Mouse (Mus musculus) retina, postnatal 7 days (tissue): ENCODE results near the gene Alg2.

Experiments used
- DNase-seq: peaks from one replicate; pipeline ENCODE4 v3.0.0-alpha.2; 2012; ENCODE audit warnings: low read depth, low spot score

Alg2 gene

DNA sequence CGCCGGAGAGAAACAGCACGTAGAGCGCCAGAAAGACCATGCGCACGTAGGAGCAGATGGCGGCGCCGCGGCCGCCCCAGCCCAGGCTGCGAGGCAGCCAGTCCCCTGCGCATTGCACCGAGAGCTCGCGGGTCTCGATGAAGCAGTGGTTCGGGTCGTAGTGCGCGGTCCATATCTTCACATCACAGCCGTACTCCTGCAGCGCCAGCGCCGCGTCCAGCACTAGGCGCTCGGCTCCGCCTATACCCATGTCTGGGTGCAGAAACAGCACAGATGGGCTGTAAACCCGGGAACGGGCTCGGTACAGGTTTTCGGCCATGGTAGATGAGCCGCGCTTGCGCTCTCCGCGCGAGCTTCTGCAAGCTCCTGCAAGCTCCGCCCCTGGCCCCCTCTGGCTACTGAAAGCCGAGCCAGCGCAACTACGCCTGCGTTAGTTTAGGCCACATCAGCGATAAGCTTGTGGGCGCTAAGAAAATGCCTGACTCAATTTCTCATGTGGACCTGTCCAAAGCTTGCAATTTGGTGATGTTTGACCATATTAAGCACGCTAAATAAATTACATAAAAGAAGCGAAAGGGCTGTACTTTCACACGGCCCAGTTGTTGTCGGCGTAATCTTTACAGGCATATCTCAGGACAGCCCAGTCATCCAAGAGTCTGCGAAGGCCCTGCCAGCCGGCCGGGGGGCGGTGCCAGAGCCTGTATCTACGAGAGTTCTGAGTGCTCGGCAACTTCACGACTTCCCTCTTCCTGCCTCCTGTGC is at the start of gene Alg2, which contains the start of gene Sec61b:
Alg2 (minus strand) TSS at position 366 of the 762 bp plus-strand sequence.
Sec61b (plus strand) TSS at position 691 of the 762 bp plus-strand sequence.
- DNase-seq: peak; percentile 97

DNA sequence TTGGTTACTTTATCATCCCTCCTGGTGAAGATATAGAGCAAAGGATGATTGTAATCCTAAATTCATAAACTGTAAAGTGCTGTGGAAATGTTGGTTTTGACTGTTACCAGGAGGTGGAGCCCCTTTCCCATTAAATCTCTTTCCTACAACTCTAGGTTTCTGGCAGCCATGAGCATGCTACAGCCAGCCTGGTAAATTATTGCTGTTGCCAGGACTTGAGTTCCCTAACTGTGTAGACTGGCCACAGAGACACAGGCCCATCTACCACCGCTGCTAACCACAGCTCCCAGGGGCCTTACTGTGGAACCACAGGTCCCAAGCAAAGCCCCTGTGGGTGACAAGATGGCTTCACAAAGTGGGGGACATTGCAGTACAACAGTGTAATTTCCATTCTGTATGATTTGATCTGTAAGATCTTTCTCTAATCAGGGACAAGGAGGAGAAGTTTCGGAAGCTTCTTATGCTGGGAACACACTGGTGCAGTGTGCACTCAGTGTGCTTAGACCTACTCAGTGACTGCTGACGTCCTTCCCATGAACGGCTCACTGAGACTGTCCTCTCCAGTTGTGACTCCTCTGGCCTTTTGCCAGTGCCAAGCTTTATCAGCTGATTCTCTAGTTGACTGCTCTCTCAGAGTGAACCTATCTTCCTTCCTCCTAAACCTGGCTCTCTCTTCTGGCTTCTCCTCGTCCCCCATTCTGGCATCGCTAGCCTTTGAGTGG is 47.9 kb upstream of the Alg2 start:
- DNase-seq: no peak

DNA sequence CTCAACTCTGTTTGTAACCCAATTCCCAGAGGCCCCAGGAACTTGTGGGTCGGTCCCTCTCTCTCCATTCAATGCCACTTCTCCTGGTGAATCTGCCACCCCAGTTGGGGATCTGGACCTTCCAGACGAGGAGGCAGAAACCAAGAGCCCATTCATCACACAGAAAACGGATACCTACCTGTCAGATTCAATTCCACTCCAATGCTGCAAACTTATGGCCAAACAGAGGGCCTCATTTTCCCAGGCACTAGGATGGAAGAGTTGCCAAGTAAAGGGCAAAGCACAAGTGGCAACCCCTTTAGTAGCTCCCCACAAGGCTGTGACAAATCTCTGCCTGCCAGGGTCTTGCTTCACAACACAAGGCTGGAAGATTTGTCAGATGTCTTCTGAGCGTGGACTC is 45.9 kb upstream of the Alg2 start:
- no peak for DNase-seq

DNA sequence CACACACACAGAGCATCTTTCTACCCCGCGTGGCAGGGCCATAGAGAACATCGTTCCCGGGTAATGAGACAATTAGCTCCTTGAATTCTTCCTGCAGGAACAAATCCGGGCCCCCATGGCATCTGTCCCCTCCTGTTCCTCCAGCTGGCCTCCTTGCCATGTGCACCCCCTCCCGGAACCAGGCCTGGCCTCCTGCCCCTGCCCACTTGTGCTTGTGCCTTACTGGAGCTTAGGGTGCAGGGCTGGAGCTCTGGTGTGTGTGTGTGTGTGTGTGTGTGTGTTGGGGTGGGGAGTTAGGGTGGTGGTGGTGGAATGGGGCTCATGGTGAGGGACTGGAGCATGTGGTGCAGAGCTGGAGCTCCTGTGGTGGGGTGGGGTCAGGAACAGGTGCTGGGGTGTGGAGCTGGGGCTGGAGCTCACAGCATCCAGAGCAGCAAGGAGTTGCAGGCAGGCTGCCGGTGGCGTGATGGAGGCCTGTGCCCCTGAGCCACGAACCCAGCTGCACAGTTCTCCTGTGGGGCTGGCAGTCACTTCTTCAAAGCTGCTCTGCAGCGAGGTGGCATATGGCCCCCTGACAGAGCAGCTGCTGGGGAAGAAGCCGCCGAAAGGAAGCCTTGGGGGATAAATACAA is 44.5 kb upstream of the Alg2 start:
- no peak for DNase-seq

DNA sequence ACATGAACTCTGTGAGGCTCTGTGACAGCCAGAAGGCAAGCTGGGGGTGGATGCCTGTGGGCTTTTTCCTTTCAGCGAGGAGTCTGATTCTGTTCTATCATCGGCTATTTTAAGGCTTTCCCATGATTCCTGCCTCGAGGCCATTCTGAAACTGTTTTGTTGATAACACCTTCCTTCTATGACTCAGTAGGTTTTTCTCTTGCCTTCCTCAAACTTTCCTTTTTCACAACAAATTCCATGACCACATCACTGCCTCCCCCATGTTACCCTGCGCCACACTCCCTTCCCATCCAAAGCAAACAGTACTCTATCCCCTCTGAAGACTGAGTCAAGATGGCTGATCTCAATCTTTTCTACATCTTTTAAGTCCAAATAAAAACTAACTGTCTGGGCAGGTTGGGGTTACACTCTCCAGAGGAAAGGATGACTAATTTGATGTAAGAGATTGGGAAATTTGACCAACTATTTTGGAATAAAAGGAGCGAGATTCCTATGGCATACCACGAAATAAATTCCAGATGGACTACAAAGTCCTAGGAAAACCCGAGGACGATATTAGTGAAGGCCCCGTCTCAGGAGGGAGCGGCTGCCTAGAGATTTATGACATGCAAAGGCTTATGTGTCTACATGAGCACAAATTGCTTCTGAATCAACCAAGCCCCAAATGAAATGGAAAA is 30.8 kb upstream of the Alg2 start:
- DNase-seq: no peak

DNA sequence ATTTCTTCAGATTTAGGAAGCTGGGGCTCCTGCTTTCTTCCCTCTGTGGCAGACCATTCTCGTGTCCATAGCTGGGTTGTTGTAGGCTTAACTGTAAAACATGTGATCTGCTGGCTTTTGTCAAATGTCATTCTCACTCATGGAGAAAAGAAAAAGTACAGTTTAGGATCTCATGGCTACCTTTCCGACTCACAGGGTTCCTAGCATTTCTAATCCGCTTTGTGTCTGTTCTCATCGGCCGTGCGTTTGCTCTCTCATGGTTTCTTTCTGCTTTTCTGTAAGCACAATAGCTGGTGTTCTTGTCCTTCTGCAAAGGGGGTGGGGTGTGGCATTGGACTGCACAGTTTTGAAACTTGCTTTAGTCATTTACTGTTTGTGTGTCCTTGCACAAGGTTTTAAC is 28.9 kb upstream of the Alg2 start:
- no peak for DNase-seq

DNA sequence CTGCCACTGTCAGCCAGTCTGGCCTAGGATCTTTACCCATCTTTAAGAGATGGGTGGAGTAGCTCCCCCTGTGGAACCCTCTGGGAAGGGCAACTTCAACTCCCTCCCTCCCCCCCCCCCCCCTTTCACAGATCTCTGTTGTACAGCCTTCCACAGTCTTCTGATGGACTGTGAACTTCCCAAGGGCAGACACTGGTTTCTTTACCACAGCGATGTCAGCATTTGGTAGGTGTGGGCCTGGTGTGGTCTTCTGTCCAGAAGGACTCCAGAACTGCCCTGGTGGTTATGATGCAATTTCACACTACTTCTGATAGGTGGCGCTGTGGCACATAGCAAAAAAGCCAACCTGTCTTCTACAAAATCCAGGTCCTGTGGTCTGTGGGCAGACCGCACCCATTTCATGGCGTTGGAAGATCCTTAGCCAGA is 28.4 kb upstream of the Alg2 start:
- DNase-seq: peak; percentile 69

DNA sequence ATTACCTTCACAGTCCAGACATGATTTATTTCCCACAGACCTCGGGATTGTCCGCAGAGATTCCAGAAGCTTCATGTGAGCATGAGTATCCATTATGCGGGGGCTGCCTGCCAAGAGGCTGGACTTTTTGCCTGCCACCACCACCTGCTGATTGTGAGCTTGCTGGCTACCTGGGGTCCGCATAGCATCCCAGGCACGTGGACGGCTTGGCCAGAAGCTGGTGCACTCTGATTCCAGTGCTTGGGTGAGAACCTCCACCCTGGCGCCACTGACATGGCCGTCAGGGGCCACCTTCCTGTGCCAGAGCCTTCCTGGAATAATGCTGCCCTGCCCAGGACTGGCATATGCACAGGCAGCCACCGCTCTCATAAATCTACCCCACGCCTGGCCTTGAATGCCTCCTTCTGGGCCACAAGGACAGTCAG is 25.0 kb upstream of the Alg2 start:
- DNase-seq: no peak

DNA sequence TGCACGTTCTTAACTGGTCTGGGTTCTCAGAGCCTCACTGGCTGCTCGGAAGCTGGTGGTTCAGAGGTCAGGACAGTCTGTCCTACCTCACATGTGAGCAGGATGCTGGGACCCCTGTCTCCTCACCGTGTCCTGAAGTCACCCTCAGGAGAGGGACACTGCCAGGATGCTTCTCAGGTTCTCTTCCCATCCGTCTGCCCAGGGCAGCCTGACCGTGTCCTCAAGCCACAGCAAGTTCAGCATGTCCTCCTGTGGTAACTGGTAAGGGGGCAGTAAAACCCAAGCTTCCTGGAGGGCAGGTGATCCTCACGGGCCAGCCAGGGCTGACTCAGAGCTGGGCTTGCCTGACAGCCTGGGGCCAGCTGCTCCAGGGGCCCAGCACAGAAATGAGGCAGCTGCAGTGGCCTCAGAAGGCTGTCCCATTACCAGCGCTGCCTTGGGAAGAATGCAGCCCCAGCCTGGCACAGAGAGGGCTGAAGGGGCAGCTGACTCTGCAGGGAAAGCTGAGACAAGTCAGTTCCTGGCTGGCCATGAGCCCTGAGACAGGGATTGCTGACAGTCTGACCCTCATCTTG is 23.8 kb upstream of the Alg2 start:
- DNase-seq: no peak

DNA sequence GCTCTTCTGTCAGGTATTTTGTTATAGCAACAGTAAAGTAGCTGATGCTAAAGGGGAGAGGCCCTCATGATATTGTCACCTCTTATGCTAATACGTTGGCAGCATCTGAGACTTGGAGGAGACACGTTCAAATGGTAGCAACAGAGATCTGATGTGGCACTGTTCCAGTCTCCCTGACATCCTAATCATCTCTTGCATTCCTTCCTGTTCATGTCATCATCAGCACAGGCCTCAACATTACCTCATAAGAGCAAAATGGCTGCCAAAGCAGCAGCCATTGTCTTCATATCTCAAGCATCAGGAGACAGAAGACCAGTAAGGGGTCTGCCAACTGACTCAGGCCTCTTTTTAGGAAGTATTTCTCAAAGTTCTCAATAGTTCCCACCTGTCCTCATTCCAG is 20.6 kb upstream of the Alg2 start:
- no peak for DNase-seq

DNA sequence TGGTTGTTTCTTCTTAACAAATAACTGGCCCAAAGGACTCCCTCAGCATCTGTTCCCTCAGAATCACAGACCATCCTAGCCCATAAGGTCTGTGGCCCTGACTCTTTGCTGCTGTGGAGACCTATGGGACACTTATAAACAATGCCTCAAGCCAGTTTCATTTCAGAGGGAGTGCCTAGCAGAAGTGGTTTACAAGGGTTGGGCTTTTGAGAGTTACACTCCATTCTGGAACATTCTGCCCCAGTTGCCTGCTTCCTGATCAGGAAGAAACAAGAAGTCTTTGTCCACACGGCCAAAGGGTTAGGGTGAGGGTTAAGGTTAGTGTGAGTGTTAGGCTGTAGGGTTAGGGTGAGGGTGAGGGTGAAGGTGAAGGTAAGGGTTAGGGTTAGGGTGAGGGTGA is 20.0 kb upstream of the Alg2 start:
- no peak for DNase-seq

DNA sequence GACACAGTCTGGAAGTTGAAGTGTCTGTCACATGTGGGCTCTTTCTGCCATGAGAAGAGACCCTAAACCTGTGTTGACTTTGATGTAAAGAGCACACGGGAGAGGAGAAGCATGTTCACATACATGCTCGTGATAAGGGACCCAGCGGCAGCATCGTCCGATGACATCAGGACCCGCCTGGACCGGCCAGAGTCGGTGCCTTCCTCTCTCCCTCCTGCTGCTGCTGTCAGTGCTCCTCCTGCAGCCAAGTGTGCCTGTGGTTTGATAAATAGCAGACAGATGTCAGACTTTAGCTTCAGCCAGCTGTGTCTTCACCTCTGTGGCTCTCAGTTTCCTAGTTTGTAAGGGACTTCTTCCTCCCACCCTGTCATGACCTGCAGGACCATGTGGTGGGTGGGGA is 19.3 kb upstream of the Alg2 start:
- DNase-seq: no peak

DNA sequence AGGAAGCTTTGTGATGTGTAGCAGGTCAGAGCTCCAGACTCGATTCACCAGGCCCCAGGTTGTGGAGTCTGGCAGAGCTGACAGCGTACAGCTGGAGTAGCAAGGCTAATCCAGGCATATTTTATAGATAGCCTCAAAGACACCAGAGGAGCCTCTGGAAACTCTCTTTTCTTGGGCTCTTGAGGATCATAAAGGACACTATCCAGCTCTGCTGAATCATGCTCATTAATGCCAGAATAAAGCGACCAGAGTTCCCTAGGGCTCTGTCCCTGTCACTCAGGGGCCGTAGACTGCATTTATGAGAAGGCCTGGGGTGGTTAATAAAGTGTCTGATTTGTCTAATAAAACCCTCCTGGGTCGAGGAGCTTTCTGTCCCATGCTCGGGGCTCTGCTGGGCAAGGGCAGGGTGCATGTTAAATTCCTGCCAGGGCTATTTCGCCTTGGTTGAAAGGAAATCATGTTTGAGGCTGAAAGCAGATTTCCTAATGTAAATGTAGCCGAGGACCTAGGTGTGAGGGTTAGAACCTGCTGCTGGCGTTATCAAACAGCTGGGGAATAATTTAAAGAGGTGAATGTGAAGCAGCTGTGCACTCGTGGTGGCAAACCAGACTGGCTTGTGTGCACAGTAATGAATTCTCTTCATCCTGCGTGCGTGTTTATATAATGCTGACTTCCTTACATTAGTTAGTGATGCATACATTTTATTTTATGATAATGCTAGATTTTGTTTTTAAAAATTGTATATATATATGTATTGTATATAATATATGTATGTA is 18.4 kb upstream of the Alg2 start:
- no peak for DNase-seq

DNA sequence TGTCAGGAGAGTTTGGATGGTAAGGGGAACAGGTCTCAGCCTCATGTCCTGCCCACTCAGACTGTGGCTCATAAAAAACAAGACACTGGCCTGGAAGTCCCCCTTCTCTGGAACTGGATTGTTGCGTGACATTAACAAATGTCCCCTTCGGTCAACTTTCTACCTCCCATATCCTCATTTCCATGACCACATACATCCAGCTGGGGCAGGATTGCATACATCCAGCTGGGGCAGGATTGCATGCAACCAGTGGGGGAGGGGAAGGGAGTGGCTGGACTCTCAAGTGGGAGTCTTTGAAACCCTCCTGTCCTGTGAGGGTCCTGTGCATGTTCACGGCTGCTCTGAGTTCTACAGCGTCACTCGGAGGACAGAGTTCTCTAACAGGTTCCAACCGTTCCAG is 17.1 kb upstream of the Alg2 start:
- DNase-seq: no peak

DNA sequence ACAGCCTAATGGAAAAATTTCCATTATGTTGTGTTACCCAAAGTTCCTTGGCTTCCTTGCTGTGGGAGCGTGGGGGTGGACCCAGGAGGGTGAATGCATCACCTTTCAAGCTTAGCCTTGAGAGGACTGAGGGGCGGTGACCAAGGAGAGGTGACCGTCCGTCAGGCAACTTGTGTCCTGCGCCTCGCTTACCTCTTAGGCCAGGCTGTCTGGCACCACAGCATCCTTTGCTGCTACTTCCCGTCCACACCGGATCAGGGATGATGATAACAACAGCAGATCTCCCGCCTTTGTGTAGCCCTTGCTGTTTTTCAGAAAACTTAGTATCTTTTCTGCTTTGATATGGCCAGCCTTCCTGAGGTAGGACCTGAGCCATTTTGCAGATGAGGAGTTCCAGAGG is 6.4 kb upstream of the Alg2 start:
- no peak for DNase-seq

DNA sequence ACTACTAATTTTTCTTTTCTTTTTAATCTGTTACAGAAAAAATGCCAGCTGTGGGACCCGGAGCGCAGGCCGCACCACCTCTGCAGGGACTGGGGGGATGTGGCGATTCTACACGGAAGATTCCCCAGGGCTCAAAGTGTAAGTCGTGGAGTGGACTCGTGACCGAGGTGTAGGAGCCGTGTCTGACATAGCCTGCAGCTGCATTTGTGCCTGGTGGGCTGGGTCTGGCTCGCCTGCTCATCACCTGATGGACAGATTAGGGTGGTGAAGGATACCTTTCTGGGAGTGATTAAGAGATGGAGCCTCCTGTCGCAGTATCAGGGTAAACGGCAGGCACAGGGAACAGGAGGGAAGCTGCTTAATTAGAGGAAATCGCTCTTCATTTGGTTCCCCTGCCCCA is 6.0 kb upstream of the Alg2 start:
- no peak for DNase-seq

DNA sequence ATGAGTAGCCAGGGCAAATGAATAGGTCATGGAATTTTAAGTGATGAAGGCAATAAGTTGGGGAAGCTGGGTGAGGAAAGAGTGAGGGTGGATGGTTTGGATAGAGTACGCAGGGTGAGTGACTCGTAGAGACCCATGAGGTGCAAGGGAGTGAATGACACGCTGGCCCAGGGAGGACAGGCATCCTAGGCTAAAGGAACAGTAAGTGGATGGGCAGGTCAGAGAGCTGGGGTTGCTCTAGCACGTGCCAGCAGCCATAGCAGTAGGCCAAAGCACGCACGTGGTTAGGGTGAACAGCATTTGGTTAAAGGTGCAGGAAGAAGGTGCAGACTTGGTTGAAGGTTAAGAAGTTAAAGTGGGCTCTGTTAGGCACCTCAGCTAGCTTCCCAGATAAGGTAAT is 3.4 kb upstream of the Alg2 start:
- DNase-seq: no peak

DNA sequence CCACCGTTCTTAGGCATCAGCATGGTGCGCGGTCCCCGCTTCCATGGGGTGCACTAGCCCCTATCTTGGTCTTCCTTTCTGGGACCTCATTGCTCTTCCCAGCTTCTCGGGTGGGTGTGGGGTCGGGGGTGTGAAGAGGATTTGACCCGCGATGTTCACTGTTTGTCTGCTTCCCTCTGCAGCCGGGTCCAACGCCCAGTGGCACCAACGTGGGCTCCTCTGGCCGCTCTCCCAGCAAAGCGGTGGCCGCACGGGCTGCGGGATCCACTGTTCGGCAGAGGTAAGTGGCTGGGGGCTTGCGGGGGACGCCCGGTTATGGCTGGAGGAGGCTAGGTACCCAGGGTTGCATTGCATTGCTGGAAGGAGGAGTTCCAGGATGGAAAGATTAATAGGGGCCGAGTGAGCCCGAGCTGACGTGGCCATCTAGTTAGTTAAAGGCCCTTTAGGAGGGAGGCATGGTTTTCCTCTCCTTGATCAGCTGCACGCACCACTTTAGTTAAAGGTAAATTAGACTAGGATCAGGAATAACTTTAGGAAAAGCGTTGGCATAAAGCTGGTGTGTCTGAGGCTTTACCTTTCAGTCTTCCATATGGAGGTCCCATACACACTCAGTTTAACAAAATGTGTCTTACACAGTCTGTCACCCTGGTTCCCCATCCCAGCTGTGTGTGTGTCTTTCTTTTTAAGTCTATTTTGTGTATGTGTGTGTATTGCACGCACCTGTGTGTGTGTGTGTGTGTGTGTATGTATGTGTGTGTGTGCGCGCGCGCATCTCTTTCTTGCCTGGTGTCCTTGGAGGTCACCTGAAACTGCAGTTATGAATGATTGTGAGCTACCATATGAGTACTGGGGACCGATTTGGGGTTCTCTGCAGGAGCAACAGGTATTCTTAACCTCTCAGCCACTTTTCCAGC is 854 bp upstream of the Alg2 start:
- no peak for DNase-seq

DNA sequence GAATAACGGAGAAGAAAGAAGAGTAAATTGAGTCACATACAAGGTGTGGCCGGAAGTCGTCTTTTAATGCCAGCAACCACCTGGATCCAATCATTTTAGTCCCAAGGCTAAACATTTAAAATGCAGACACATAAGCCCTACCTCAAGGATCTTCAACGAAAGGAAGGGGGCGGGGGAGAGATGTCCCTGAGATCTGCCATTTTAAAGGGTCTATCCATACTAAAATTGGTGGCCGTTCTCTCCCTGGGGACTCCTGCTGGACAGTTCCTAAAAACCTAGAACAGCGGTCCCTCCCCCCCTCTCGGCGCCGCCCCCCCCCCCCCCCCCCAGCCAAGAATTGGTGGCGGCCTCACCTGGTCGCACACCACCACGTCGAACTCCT is 556 bp downstream of the Alg2 start:
- DNase-seq: no peak

DNA sequence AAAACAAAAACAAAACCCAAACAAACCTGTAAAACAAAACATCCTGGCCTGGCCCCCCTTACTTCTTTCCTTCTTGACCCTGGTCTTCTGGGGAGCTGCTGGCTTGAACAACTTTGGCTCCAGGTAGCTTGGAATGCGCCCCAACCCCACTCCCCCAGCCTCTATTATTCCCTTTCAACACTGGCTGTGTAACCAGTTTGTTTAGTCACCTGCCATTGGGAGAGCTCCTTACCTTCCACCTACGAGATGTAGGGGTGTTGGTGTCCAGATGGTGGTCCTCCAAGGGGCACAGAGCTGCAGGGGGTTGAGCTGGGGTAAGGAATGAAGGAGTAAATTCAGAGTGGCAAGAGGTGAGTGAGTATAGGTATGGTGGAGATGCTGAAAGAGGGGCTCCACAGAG is 6.9 kb downstream of the Alg2 start:
- DNase-seq: no peak
